Mouse (Mus musculus) ES-E14 (cell line): ENCODE results near the gene Tbc1d9.

Source experiments
- CHD2 ChIP-seq: IDR thresholded peaks from 2 replicates; pipeline ENCODE4 v1.6.1; 2014; ENCODE audit warnings: mild to moderate bottlenecking, low read depth, low read length, inconsistent platforms
- HCFC1 ChIP-seq: IDR thresholded peaks from 2 replicates; pipeline ENCODE4 v1.6.1; 2012; ENCODE audit warnings: low read length, inconsistent platforms, borderline replicate concordance; ENCODE audit not compliant: insufficient read depth
- MAFK ChIP-seq: IDR thresholded peaks from 2 replicates; pipeline ENCODE4 v1.6.1; 2014; ENCODE audit warnings: mild to moderate bottlenecking, low read depth, low read length, inconsistent platforms; ENCODE audit not compliant: insufficient read depth
- ZC3H11A ChIP-seq: IDR thresholded peaks from 2 replicates; pipeline ENCODE4 v1.6.1; 2012; ENCODE audit warnings: low read depth, mild to moderate bottlenecking, inconsistent platforms, low read length, borderline replicate concordance
- ZNF384 ChIP-seq: IDR thresholded peaks from 2 replicates; pipeline ENCODE4 v1.6.1; 2012; ENCODE audit warnings: low read depth, low read length, inconsistent platforms

DNA sequence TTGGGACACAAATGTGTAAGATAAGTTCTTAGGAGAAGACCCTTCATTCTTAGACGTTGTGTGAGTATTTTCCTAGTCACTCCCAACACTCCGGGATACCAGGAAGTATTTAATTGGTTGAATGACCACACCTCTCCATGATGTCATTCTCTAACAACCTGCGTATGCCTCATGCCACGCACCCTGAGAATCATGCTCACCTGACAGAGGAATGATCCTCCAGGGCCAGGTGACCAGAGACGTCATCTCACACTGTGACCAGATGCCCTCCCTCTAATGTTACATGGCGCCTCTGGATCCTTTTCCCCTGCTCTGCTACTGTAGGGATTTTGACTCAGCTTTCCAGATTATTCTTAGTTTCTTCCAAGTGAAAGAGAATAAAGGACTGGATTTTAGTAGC, 16.0 kb upstream of the Tbc1d9 start:
- TF ChIP-seq ZNF384 (no peak), MAFK (no peak), HCFC1 (no peak), CHD2 (no peak), ZC3H11A (no peak)
